Mouse (Mus musculus) liver, adult (tissue): ENCODE measurements around the gene Rpusd3.

Source experiments
- GATA4 ChIP-seq: IDR thresholded peaks from 2 replicates; pipeline ENCODE4 v1.6.1; 2014; ENCODE audit warnings: mild to moderate bottlenecking, low read length; ENCODE audit not compliant: insufficient replicate concordance

Rpusd3 gene

DNA sequence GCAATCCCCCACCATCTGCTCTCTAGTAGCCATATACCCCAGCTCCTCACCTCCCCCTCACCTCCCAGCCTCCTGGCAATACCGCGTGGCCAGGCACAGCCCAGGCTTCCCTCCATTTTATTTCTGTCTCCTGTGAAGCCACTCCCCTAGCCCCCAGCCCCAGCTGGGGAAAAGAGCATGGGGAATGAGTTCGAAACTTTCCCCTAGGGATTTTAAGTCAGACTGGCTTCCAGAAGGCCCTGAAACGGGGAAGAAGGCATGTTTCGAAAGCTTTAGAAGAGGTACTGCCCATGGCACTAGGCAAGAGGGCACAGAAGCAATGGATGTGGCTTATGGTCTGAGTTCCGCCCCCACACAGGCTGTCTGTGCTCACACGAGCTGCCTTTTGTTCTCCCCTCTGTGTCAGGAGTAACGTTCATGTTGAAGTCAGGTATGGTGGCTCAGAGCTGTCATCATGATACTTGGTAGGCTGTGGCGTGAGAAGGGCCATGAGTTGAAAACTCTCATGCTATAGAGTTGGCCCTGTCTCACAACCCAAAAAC lies 16.6 kb upstream of the Rpusd3 start, which contains the start of gene Cidec:
Gene Cidec, minus strand, starts transcription at position 97 of the 542 bp plus-strand sequence.
- no peak for TF ChIP-seq GATA4

DNA sequence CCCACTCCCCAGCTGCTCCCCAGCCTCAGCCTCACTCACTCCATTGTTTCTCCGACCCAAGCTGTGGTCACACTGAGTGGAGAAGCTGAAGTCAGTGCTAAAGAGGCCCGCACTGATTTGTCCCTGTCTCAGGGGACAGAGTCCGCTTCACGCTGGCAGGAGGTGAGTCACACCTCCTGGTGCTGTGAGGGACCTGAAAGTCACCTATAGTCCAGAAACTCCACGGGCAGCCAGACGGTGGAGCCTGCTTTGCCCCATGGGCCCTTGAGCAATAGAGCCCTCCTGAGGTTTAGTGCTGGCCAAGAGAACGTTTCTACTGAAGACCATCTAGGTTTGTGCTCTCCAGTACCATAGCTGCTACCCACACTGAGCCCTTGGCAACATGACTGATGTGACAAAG lies 15.6 kb upstream of the Rpusd3 start:
- no peak for TF ChIP-seq GATA4

DNA sequence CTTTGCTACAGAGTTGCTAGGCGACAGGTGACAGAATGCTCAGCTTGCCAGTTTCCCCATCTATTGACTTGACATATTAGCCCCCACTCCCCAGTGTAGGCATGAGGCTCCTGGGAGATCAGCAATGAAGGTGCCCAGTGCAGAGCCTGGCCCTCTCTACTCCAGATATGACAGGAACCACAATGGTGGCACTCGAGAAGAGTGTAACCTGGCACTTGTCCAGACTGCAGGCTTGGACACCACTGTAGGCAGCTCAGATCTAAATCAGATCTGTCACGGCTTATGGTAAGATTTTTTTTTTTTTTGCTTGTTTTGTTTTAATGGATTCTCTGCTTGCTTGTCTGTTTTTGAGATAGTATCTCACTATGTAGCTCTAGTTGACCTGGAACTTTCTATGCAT lies 14.5 kb upstream of the Rpusd3 start:
- TF ChIP-seq GATA4: no peak

DNA sequence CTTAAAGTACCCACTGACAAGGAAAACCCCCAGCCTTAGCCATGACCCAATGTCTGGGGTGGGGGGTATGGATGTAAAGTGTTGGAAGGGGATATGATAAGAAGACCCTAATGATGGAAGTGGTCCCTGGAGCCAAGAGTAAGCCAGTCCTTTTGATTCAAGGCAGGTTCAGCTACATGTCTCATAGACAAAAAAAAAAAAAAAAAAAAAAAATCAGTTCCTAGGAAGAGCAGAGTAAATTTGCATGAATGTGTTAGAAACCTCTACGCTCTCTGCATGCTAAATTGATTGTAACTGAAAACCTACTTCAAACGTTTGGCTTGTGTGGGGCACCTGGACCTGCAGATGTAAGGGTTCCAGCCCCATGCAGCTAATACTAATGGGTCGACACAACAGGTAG lies 12.7 kb upstream of the Rpusd3 start:
- no peak for TF ChIP-seq GATA4

DNA sequence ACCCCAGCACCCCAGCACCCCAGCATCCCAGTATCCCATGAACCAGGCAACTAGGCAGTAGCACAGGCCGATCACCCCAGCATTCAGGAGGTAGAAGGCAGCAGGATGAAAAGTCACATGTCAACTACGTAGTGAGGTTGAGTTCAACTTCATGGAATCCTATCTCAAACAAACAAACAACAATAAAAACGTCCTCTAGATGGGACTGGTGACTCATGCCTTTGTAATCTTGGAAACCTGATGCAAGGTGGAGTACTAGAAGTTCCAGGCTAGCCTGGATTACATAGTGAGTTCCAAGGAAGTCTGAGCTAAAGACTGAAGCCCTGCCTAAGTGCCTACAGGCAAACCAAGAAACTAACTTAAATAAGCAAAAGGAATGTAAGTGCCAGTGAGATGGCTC lies 11.7 kb upstream of the Rpusd3 start:
- TF ChIP-seq GATA4: no peak

- no peak for TF ChIP-seq GATA4
Measured at GRCm38 (mm10) chr6:113429965-113430364, 10.8 kb upstream of the Rpusd3 start.

DNA sequence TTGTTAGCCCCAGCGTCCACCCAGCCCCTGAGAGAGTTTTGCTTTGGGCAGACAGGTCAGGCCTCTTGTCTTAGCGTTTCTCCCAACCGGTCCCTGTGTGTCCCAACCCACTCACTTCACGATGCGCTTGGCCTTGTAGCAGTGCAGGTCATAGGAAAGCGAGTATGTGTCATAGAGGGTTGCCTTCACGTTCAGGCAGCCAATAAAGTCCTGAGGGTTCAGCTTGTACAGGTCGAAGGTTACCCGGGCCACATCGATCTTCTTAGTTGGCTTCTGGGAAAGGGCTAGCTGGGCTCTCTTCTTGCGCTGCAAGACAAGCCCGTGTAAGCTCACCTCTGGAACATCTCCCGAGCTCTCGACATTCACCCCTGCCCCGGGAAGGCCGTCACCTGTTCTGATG lies 8.9 kb upstream of the Rpusd3 start:
- TF ChIP-seq GATA4: no peak

DNA sequence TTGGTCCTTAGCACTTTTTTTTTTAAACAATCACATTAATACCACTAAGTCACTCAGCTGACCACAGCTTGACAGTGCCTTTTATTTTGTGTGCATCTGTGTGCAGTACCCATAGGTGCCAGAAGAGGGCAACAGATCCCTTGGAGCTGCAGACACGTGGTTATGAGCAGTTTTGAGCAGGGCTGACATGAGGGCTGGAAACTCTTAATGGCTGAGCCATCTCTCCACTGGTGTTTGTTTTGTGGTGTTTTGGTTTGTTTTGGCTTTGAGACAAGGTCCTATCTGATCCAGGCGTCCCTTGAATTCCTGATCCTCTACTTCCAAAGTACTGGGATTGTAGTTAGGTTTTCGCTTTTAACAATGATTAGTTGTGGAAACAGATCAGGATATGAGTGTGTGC lies 8.3 kb upstream of the Rpusd3 start:
- peak; percentile 53; the same call in 1 of the 2 replicates for TF ChIP-seq GATA4

GRCm38 (mm10) chr6:113426696-113427095 lies 7.6 kb upstream of the Rpusd3 start:
- no peak for TF ChIP-seq GATA4

DNA sequence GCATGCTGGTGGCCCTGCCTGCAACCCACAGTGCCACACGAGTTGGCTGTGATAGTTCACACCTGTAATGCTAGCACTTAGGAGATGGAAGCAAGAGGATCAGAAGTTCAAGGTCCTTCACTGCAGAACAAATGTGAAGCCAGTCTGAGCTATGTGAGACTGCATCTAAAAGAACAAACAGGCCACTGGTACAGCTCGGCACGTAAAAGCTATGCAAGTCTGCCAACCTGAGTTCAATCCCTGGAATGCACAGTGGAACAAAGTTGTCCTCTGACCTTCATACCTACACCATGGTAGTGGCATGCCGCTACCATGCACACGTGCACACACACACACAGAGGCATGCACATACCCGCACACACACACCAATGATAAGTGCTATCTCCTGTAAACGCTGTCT lies 5.0 kb upstream of the Rpusd3 start:
- no peak for TF ChIP-seq GATA4

GRCm38 (mm10) chr6:113423000-113423399 lies 3.9 kb upstream of the Rpusd3 start:
- no peak for TF ChIP-seq GATA4

DNA sequence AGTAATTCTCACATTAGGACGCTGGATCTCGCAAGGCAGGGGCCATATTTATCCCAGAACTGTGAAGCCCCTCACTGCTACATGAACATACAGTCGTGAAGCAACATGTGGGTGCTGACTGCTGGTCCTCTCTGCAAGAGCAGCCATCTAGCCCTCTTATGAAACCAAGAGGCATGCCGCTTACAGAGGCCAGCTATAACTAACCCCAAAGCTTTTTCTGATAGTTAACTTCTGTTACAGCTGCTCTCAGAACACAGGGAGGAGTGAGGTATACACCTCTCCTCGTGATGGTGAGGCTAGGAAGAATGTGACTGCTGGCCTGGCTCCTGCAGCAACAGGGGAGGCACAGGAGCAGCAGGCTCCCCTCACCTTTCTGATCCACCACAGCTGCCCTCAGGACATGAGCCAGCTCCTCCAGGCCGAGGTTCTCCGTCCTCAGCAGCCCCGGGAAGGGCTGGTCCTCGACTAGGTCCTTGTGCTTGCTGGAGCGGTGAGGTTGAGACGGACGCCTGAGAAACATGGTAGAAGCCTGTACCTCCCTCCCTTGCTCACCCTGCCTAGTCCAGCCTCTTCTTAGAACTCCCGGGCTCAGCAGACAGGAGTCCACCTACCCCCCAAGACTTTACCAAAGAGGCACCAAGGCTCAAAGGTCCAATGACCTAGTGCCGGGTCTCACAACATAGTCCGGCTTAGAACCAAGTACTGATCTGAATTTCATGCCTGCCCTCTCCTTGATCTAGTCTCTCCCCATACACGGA lies 520 bp downstream of the Rpusd3 start:
- TF ChIP-seq GATA4: no peak

DNA sequence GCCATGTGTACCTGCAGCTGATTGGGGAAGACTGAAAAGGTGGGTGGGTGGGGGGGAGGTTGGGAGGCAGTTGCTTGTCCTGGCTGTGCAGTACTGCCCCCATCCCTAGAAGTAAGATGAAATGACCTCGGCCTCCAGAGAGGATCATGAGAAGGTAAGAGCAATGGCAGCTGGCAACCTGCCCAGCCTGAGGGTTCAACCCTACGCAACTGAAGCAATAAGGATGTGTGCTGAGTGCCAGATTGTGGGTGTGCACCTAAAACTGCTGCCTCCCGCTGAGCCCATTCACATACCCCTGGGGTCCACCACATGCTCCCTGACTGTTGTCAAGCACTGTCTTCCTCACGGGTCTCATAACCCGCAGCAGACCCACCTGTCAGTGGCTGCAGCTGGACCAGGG lies 2.7 kb downstream of the Rpusd3 start:
- TF ChIP-seq GATA4: no peak

GRCm38 (mm10) chr6:113410001-113410400 lies 9.1 kb downstream of the Rpusd3 start:
- TF ChIP-seq GATA4: no peak

GRCm38 (mm10) chr6:113406683-113407082 lies 12.5 kb downstream of the Rpusd3 start:
- no peak for TF ChIP-seq GATA4

DNA sequence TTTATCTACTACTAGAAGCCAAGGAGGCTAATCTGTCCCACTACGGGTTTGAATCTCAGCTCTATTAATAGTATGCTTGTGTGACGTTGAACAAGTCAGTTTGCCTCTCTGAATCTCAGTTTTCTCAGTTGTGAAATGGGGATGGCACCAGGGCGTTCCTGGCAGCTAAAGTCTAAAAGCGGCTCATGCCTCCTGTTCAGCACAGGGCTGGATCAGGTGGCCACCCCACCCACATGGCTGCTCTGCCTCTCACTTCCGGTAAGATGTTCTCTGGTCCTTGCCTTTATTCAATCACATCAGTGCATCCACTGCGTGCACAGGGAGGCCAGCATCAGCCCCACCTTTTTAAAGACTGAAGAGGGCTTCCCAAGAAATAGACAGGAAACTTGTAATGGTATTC lies 13.7 kb downstream of the Rpusd3 start:
- no peak for TF ChIP-seq GATA4
